ENCODE assay signal across 11 mouse cellular contexts in the genomic region with DNA sequence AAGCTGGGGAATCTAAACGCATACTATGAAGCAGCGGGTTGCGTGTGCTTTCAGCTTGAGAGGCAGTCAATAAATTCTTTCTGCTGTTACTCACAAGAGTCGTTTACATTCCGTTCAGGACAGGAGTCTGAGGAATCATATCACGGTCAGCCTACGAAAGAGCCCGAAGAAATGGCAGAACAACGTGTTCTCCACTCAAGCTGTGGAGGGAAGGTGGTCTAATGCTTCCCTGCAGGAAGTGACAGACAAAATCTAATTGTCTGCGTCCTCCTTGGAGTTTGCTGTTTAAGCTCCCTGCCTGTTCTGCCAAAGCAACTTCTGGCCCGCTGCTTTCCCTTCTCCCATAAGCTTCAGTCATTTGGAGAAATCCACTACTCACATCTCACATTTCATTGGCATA. TPM values are rescaled to one million over a fixed set of nuclear protein-coding genes. Genes with fewer than 3 reads are reported as not detected.
DNase-seq lines count a peak whose midpoint lies in the region; ATAC-seq lines count a peak whose summit lies in the region.
"Had no signal": no experiment of that assay in that cellular context is flagged by ENCODE, and none has a peak within 500 bp of the region (broad histone marks: within the 10 kb centered on the region; RNA-seq: fewer than 3 reads in every experiment).

No protein-coding gene starts in this region.

- peak overlapping the region; percentile 45 for H3K9ac ChIP-seq in lung, embryonic 16.5 days (ENCODE audit: low read length)
- no peak overlapping the region for H3K9ac ChIP-seq in limb, embryonic 13.5 days
- no peak overlapping the region; the same call in 1 of the 2 replicates for H3K9ac ChIP-seq in stomach, embryonic 16.5 days (ENCODE audit: low read length)

- H3K4me1 ChIP-seq in lung, embryonic 16.5 days (replicated peaks; ENCODE audit: control insufficient read depth, insufficient read depth, low read length) = peaks cover 7% of the 10 kb centered on the region; the same call in 1 of the 2 replicates
- H3K4me1 ChIP-seq in limb, embryonic 13.5 days = 0 out of 2 replicates have a peak, but pooled peaks cover 8% of the 10 kb centered on the region
- H3K4me1 ChIP-seq in stomach, embryonic 16.5 days (ENCODE audit: control insufficient read depth, insufficient read depth, low read length) = no peaks in the 10 kb centered on the region; the same call in 1 of the 2 replicates

- H3K4me3 ChIP-seq in lung, embryonic 16.5 days (ENCODE audit: low read length) = no peak overlapping the region
- H3K4me3 ChIP-seq in limb, embryonic 13.5 days = peak overlapping the region; percentile 5; the same call in 1 of the 2 replicates
- peak overlapping the region; percentile 16; the same call in 1 of the 2 replicates for H3K4me3 ChIP-seq in stomach, embryonic 16.5 days (replicated peaks; ENCODE audit: low read length)

- 20% methylated on average over 11 of the region's 11 CpGs for WGBS in lung, embryonic 16.5 days
- WGBS in limb, embryonic 13.5 days = 26% methylated on average over 11 of the region's 11 CpGs
- 16% methylated on average over 11 of the region's 11 CpGs for WGBS in stomach, embryonic 16.5 days

- peak overlapping the region; percentile 45 for H3K4me2 ChIP-seq in lung, embryonic 16.5 days (ENCODE audit: low read depth, low read length)
- H3K4me2 ChIP-seq in limb, embryonic 13.5 days (replicated peaks) = peak overlapping the region; percentile 57
- peak overlapping the region; percentile 42 for H3K4me2 ChIP-seq in stomach, embryonic 16.5 days (ENCODE audit: low read depth, low read length)

- H3K27ac ChIP-seq in lung, embryonic 16.5 days (ENCODE audit: low read length) = no peak overlapping the region
- no peak overlapping the region for H3K27ac ChIP-seq in limb, embryonic 13.5 days
- H3K27ac ChIP-seq in stomach, embryonic 16.5 days (ENCODE audit: low read length) = no peak overlapping the region

- H3K36me3 ChIP-seq in lung, embryonic 16.5 days (ENCODE audit: control insufficient read depth, insufficient read depth, low read length) = no peaks in the 10 kb centered on the region
- no peaks in the 10 kb centered on the region for H3K36me3 ChIP-seq in limb, embryonic 13.5 days
- no peaks in the 10 kb centered on the region for H3K36me3 ChIP-seq in stomach, embryonic 16.5 days (ENCODE audit: control insufficient read depth, insufficient read depth, low read length)

- H3K9me3 ChIP-seq in lung, embryonic 16.5 days (ENCODE audit: control insufficient read depth, low read length) = no peaks in the 10 kb centered on the region
- H3K9me3 ChIP-seq in limb, embryonic 13.5 days = no peaks in the 10 kb centered on the region
- no peaks in the 10 kb centered on the region for H3K9me3 ChIP-seq in stomach, embryonic 16.5 days (replicated peaks; ENCODE audit: control insufficient read depth, low read length)

- ATAC-seq in frontal cortex, adult (ENCODE audit: low TSS enrichment) = peak; percentile 35
- no peak for ATAC-seq in lung, embryonic 16.5 days (ENCODE audit: low read depth)
- ATAC-seq in limb, embryonic 13.5 days (ENCODE audit: low FRiP score, low read depth) = no peak
- no peak for ATAC-seq in stomach, embryonic 16.5 days (ENCODE audit: insufficient read depth, low FRiP score)

- no peaks in the 10 kb centered on the region for H3K27me3 ChIP-seq in lung, embryonic 16.5 days (ENCODE audit: control insufficient read depth, insufficient read depth, low read depth, low read length)
- H3K27me3 ChIP-seq in limb, embryonic 13.5 days = no peaks in the 10 kb centered on the region
- H3K27me3 ChIP-seq in stomach, embryonic 16.5 days (ENCODE audit: control insufficient read depth, insufficient read depth, low read length) = no peaks in the 10 kb centered on the region

- DNase-seq in frontal cortex, adult 2 months (ENCODE audit: extremely low spot score in 1 of 2, low spot score in 1 of 2) = no peak
- no peak for DNase-seq in lung, postnatal 14 days
- DNase-seq in gastrocnemius, postnatal 25 days = no peak
- no peak for DNase-seq in layer of hippocampus, postnatal 36 days
- DNase-seq: cerebellum, postnatal 14 days had no signal

RNA-seq across cellular contexts. Expression of gene Gm10118, which starts 50.9 kb away (rescaled TPM):
- polyA plus RNA-seq in frontal cortex, adult 2 months (2012; rRNA removed) = 2.9 and 3.1 TPM in 2 replicates
- 0.08 and 0.15 TPM in 2 replicates for polyA plus RNA-seq in lung, embryonic 16.5 days (2015; fragmentation: Nextera tagmentation; extraction: Ambion mirVana)
- 0.08 and 0.14 TPM in 2 replicates for polyA plus RNA-seq in limb, embryonic 13.5 days (2015; fragmentation: Nextera tagmentation; extraction: Ambion mirVana)
- polyA plus RNA-seq in stomach, embryonic 16.5 days (2015; fragmentation: Nextera tagmentation; extraction: Ambion mirVana) = 0.13 and 0.25 TPM in 2 replicates
- total RNA-seq in gastrocnemius, postnatal 25 days (2021) = not detected
- total RNA-seq in layer of hippocampus, postnatal 36 days (2021) = 1 to 10 TPM; 2.5 to 2.8 TPM
- total RNA-seq: granulocyte monocyte progenitor cell, adult 5-6 weeks; liver, adult 2 months had no signal
- polyA plus RNA-seq: liver, adult 2 months had no signal
